Mouse (Mus musculus) ES-E14 (cell line): ENCODE results near the gene 6030458C11Rik.

Experiments
- HCFC1 ChIP-seq: IDR thresholded peaks from 2 replicates; pipeline ENCODE4 v1.6.1; 2012; ENCODE audit warnings: low read length, inconsistent platforms, borderline replicate concordance; ENCODE audit not compliant: insufficient read depth
- MAFK ChIP-seq: IDR thresholded peaks from 2 replicates; pipeline ENCODE4 v1.6.1; 2014; ENCODE audit warnings: mild to moderate bottlenecking, low read depth, low read length, inconsistent platforms; ENCODE audit not compliant: insufficient read depth
- ZC3H11A ChIP-seq: IDR thresholded peaks from 2 replicates; pipeline ENCODE4 v1.6.1; 2012; ENCODE audit warnings: low read depth, mild to moderate bottlenecking, inconsistent platforms, low read length, borderline replicate concordance

GRCm38 (mm10) chr15:12766848-12767247 is 57.6 kb downstream of the 6030458C11Rik start:
- no peak for TF ChIP-seq MAFK
- no peak for TF ChIP-seq ZC3H11A
- no peak for TF ChIP-seq HCFC1
